27 mouse cellular contexts compared by ENCODE assay signal in the genomic region with DNA sequence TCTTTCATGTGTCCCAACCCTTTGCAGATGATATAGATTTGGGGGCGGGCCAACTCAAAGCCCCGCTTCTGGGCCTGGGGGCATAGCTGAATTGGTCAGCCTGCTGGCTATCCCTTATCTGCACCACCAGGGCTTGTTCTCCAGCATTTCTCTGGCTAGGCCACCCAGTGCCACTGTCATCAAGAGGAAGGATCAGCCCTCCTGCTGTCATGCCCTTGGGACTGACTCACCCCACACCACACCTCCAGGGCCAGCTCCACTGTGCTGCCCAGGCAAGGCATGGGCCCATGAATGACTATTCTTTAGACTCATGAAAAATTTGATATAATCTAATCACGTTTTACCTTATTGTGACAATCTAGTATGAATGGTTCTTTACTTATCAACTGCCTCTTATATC. TPM values are rescaled to one million over a fixed set of nuclear protein-coding genes. Genes with fewer than 3 reads are reported as not detected.
DNase-seq lines count a peak whose midpoint lies in the region; ATAC-seq lines count a peak whose summit lies in the region.
"Had no signal": no experiment of that assay in that cellular context is flagged by ENCODE, and none has a peak within 500 bp of the region (broad histone marks: within the 10 kb centered on the region; RNA-seq: fewer than 3 reads in every experiment).

No protein-coding gene starts in this region.

- DNase-seq in adrenal gland, adult 2 months = peak; percentile 82
- DNase-seq in adrenal gland, adult 18-20 months (ENCODE audit: low spot score in 2 of 2) = no peak
- DNase-seq in 3134 (ENCODE audit: extremely low read depth, insufficient read length, low spot score) (peak; percentile 47), MN1 (ENCODE audit: low spot score) (peak; percentile 32)
- peak; percentile 55 for DNase-seq in adrenal gland, postnatal 14 days
- no peak for DNase-seq in lung, postnatal 14 days
- DNase-seq in forebrain, embryonic 11.5 days (ENCODE audit: low spot score) = no peak
- DNase-seq: cerebellum, adult 18-20 months; cerebellum, adult 9-10 months; cerebellum, postnatal 14 days; forebrain, postnatal 0 days; gastrocnemius, postnatal 25 days; heart, postnatal 14 days; heart, postnatal 4 days; kidney, adult 2 months had no signal

- H3K36me3 ChIP-seq in forebrain, embryonic 11.5 days (ENCODE audit: control insufficient read depth, insufficient read depth, low read length) = no peaks in the 10 kb centered on the region
- H3K36me3 ChIP-seq: forebrain, embryonic 10.5 days; heart, embryonic 13.5 days; hindbrain, embryonic 15.5 days had no signal

- no peaks in the 10 kb centered on the region for H3K4me1 ChIP-seq in forebrain, embryonic 11.5 days (replicated peaks; ENCODE audit: control insufficient read depth, insufficient read depth, low read length)
- H3K4me1 ChIP-seq: heart, embryonic 13.5 days; hindbrain, embryonic 15.5 days had no signal

- ATAC-seq in forebrain, embryonic 11.5 days (replicated peaks; ENCODE audit: low FRiP score) = no peak
- ATAC-seq in granulocyte monocyte progenitor cell, adult 5-6 weeks (replicated peaks; ENCODE audit: poor library complexity, severe bottlenecking) = no peak
- ATAC-seq: forebrain, embryonic 14.5 days; forebrain, postnatal 0 days; intestine, postnatal 0 days; Patski had no signal

- no peak overlapping the region for H3K4me3 ChIP-seq in forebrain, embryonic 11.5 days (ENCODE audit: low read depth, low read length)
- H3K4me3 ChIP-seq: forebrain, embryonic 10.5 days; heart, embryonic 13.5 days; hindbrain, embryonic 15.5 days had no signal

- whole genome bisulfite sequencing in forebrain, embryonic 11.5 days = 85% methylated on average over 3 of the region's 3 CpGs

- H3K27ac ChIP-seq in forebrain, embryonic 11.5 days (ENCODE audit: low read depth, low read length) = no peak overlapping the region
- H3K27ac ChIP-seq: forebrain, embryonic 10.5 days; heart, embryonic 13.5 days; hindbrain, embryonic 15.5 days had no signal

- no peaks in the 10 kb centered on the region for H3K27me3 ChIP-seq in forebrain, embryonic 11.5 days (ENCODE audit: control insufficient read depth, insufficient read depth, low read length)
- H3K27me3 ChIP-seq: heart, embryonic 13.5 days; hindbrain, embryonic 15.5 days; Patski had no signal

- H3K9me3 ChIP-seq in forebrain, embryonic 11.5 days (ENCODE audit: control insufficient read depth, low read length) = no peaks in the 10 kb centered on the region
- H3K9me3 ChIP-seq: forebrain, embryonic 10.5 days; heart, embryonic 13.5 days; hindbrain, embryonic 15.5 days had no signal

- H3K4me2 ChIP-seq in forebrain, embryonic 11.5 days (ENCODE audit: low read depth, low read length, severe bottlenecking) = no peak overlapping the region
- H3K4me2 ChIP-seq: heart, embryonic 13.5 days; hindbrain, embryonic 15.5 days had no signal

- no peak overlapping the region for H3K9ac ChIP-seq in forebrain, embryonic 11.5 days (ENCODE audit: low read length)
- H3K9ac ChIP-seq: forebrain, postnatal 0 days; heart, embryonic 13.5 days; hindbrain, embryonic 15.5 days had no signal

RNA-seq across cellular contexts. Expression of a gene that starts 19.7 kb away (rescaled TPM):
- total RNA-seq in adrenal gland, adult 2 months (2021) = under 1 TPM; 0.35 to 0.45 TPM
- polyA plus RNA-seq in adrenal gland, adult 2 months (2012; rRNA removed) = 0.17 and 0.18 TPM in 2 replicates
- total RNA-seq in adrenal gland, adult 18-20 months (2021) = under 1 TPM; 0.38 to 0.50 TPM
- 0.78 and 1.7 TPM in 2 replicates for total RNA-seq in adrenal gland, postnatal 14 days (2021)
- 0.15 TPM in 2 replicates for polyA plus RNA-seq in forebrain, embryonic 11.5 days (2014; fragmentation: Nextera tagmentation; extraction: Ambion mirVana)
- not detected in 2 replicates for total RNA-seq in granulocyte monocyte progenitor cell, adult 5-6 weeks (2014; fragmentation: Nextera tagmentation)
- total RNA-seq in granulocyte monocyte progenitor cell, adult 5-6 weeks (2017) = not detected in 2 replicates
- total RNA-seq: ES-E14; heart, adult 8-10 months; heart, postnatal 4 days had no signal
- polyA plus RNA-seq: embryonic facial prominence, embryonic 11.5 days; forebrain, embryonic 10.5 days; heart, embryonic 13.5 days; heart, embryonic 16.5 days; kidney, embryonic 14.5 days had no signal

RNA-seq across cellular contexts. Expression of a gene that starts 26.6 kb away (rescaled TPM):
- 10 to 100 TPM; 38.5 to 51.4 TPM for total RNA-seq in adrenal gland, adult 2 months (2021)
- polyA plus RNA-seq in adrenal gland, adult 2 months (2012; rRNA removed) = 49.5 and 56.9 TPM in 2 replicates
- total RNA-seq in adrenal gland, adult 18-20 months (2021) = 10 to 100 TPM; 33.7 to 42.6 TPM
- total RNA-seq in adrenal gland, postnatal 14 days (2021) = 33.7 and 37.4 TPM in 2 replicates
- polyA plus RNA-seq in forebrain, embryonic 11.5 days (2014; fragmentation: Nextera tagmentation; extraction: Ambion mirVana) = 29.9 and 34.1 TPM in 2 replicates
- total RNA-seq in granulocyte monocyte progenitor cell, adult 5-6 weeks (2014; fragmentation: Nextera tagmentation) = 25.7 and 31.2 TPM in 2 replicates
- total RNA-seq in granulocyte monocyte progenitor cell, adult 5-6 weeks (2017) = 26.3 and 30.3 TPM in 2 replicates

Comparison
In these comparisons a context has a peak if more than half of its experiments do, and no peak if none do; other contexts are left out.
1. DNase-seq: peak in adrenal gland, adult 2 months (single experiment), 3134 (single experiment), MN1 (single experiment) and adrenal gland, postnatal 14 days (single experiment); none in adrenal gland, adult 18-20 months (0 of 2), lung, postnatal 14 days (single experiment) and forebrain, embryonic 11.5 days (single experiment).